Mouse (Mus musculus) midbrain, embryonic 15.5 days (tissue): ENCODE data around the gene N4bp2l2. TPM values are rescaled to one million over a fixed set of nuclear protein-coding genes. Genes with fewer than 3 reads are reported as not detected.

Experiments
- ATAC-seq: fragments of 200-750 bp; cut with Nextera tagmentation; replicated peaks from 2 replicates; pipeline ENCODE4 v1.8.0; 2017; ENCODE audit warnings: moderate TSS enrichment
- H3K27ac ChIP-seq: fragments of 300-500 bp; sonication (generic); 2 replicates; pipeline ENCODE4 v1.5.1; 2015; ENCODE audit warnings: mild to moderate bottlenecking, inconsistent platforms
- H3K27me3 ChIP-seq: fragments of 300-500 bp; sonication (generic); replicated peaks from 2 replicates; pipeline ENCODE4 v1.6.1; 2015; ENCODE audit warnings: inconsistent platforms
- H3K36me3 ChIP-seq: fragments of 300-500 bp; sonication (generic); replicated peaks from 2 replicates; pipeline ENCODE4 v1.6.1; 2015; ENCODE audit warnings: inconsistent platforms
- H3K4me1 ChIP-seq: fragments of 300-500 bp; sonication (generic); 2 replicates; pipeline ENCODE4 v1.6.1; 2015; ENCODE audit warnings: inconsistent platforms
- H3K4me2 ChIP-seq: fragments of 300-500 bp; sonication (generic); 2 replicates; pipeline ENCODE4 v1.6.1; 2015; ENCODE audit warnings: inconsistent platforms, mild to moderate bottlenecking, moderate library complexity
- H3K4me3 ChIP-seq: fragments of 300-500 bp; sonication (generic); 2 replicates; pipeline ENCODE4 v1.5.1; 2015; ENCODE audit warnings: mild to moderate bottlenecking, inconsistent platforms
- H3K9ac ChIP-seq: fragments of 300-500 bp; sonication (generic); 2 replicates; pipeline ENCODE4 v1.6.1; 2015; ENCODE audit warnings: mild to moderate bottlenecking, inconsistent platforms
- H3K9me3 ChIP-seq: fragments of 300-500 bp; sonication (generic); 2 replicates; pipeline ENCODE4 v1.6.1; 2016; ENCODE audit warnings: inconsistent platforms
- WGBS: fragments of 180-500 bp; shearing (Covaris S2); methylation state at CpG from one replicate; pipeline ENCODE4 v1.1.7; 2015; ENCODE audit warnings: mixed read lengths; 5-methylcytosine and 5-hydroxymethylcytosine counted together
- polyA plus RNA-seq: library from polyadenylated mRNA; unstranded; fragments of >200 nt; fragmentation: Nextera tagmentation; extraction: Ambion mirVana; gene quantifications from 2 replicates; pipeline ENCODE4 v1.2.1, GENCODE M21; 2015

N4bp2l2 gene
- polyA plus RNA-seq, 1 experiment from 2014 or later = 27.3 TPM

- H3K9ac ChIP-seq = no peak overlapping the region
- ATAC-seq = no peak
- H3K4me2 ChIP-seq = no peak overlapping the region
- H3K4me1 ChIP-seq = no peaks in the 10 kb centered on the region
- 95% methylated on average over 1 of the region's 1 CpGs for WGBS
- no peaks in the 10 kb centered on the region for H3K27me3 ChIP-seq
- H3K4me3 ChIP-seq = no peak overlapping the region
- H3K27ac ChIP-seq = no peak overlapping the region
- peaks cover 2% of the 10 kb centered on the region; the same call in 1 of the 2 replicates for H3K36me3 ChIP-seq
- no peaks in the 10 kb centered on the region for H3K9me3 ChIP-seq
Observed at GRCm38 (mm10) chr5:150629272-150629671, 36.7 kb downstream of the N4bp2l2 start.

- Histone ChIP-seq H3K36me3 (peaks cover 2% of the 10 kb centered on the region; the same call in 1 of the 2 replicates), H3K4me3 (no peak overlapping the region), H3K9me3 (no peaks in the 10 kb centered on the region), H3K9ac (no peak overlapping the region), H3K27ac (no peak overlapping the region), H3K4me1 (no peaks in the 10 kb centered on the region), H3K27me3 (no peaks in the 10 kb centered on the region), H3K4me2 (no peak overlapping the region)
- ATAC-seq = no peak
- WGBS = 90% methylated on average over 7 of the region's 7 CpGs
Observed at GRCm38 (mm10) chr5:150625528-150625927, 40.5 kb downstream of the N4bp2l2 start.

GRCm38 (mm10) chr5:150622792-150623191, 43.2 kb downstream of the N4bp2l2 start:
- Histone ChIP-seq H3K9me3 (no peaks in the 10 kb centered on the region), H3K27ac (no peak overlapping the region), H3K36me3 (peaks cover 2% of the 10 kb centered on the region; the same call in 1 of the 2 replicates), H3K9ac (no peak overlapping the region), H3K4me1 (no peaks in the 10 kb centered on the region), H3K4me2 (no peak overlapping the region), H3K4me3 (no peak overlapping the region), H3K27me3 (no peaks in the 10 kb centered on the region)
- no peak for ATAC-seq
- 38% methylated on average over 1 of the region's 1 CpGs for WGBS

GRCm38 (mm10) chr5:150621592-150621991, 44.4 kb downstream of the N4bp2l2 start:
- Histone ChIP-seq H3K9ac (no peak overlapping the region), H3K4me3 (no peak overlapping the region), H3K9me3 (no peaks in the 10 kb centered on the region), H3K4me2 (no peak overlapping the region), H3K4me1 (no peaks in the 10 kb centered on the region), H3K27me3 (no peaks in the 10 kb centered on the region), H3K36me3 (peaks cover 2% of the 10 kb centered on the region; the same call in 1 of the 2 replicates), H3K27ac (no peak overlapping the region)
- ATAC-seq = no peak
- whole genome bisulfite sequencing = 86% methylated on average over 3 of the region's 3 CpGs

GRCm38 (mm10) chr5:150620588-150621135, 45.3 kb downstream of the N4bp2l2 start:
- Histone ChIP-seq H3K27ac (no peak overlapping the region), H3K9me3 (no peaks in the 10 kb centered on the region), H3K27me3 (no peaks in the 10 kb centered on the region), H3K4me3 (no peak overlapping the region), H3K4me1 (no peaks in the 10 kb centered on the region), H3K36me3 (peaks cover 2% of the 10 kb centered on the region; the same call in 1 of the 2 replicates), H3K4me2 (no peak overlapping the region), H3K9ac (no peak overlapping the region)
- WGBS = 87% methylated on average over 7 of the region's 7 CpGs
- ATAC-seq = no peak

- Histone ChIP-seq H3K4me2 (no peak overlapping the region), H3K27me3 (no peaks in the 10 kb centered on the region), H3K4me1 (no peaks in the 10 kb centered on the region), H3K9ac (no peak overlapping the region), H3K27ac (no peak overlapping the region), H3K4me3 (no peak overlapping the region), H3K9me3 (no peaks in the 10 kb centered on the region), H3K36me3 (no peaks in the 10 kb centered on the region)
- ATAC-seq = no peak
- 86% methylated on average over 10 of the region's 10 CpGs for WGBS
Observed at GRCm38 (mm10) chr5:150618599-150619355, 47.2 kb downstream of the N4bp2l2 start.

GRCm38 (mm10) chr5:150616731-150617130, 49.3 kb downstream of the N4bp2l2 start:
- no peak for ATAC-seq

GRCm38 (mm10) chr5:150616216-150616615, 49.8 kb downstream of the N4bp2l2 start:
- WGBS = 91% methylated on average over 2 of the region's 2 CpGs
- Histone ChIP-seq H3K4me1 (no peaks in the 10 kb centered on the region), H3K27ac (no peak overlapping the region), H3K27me3 (no peaks in the 10 kb centered on the region), H3K9ac (no peak overlapping the region), H3K4me3 (no peak overlapping the region), H3K4me2 (no peak overlapping the region), H3K36me3 (no peaks in the 10 kb centered on the region), H3K9me3 (no peaks in the 10 kb centered on the region)
- ATAC-seq = no peak

More at GRCm38 (mm10) chr5:150616731-150617130, 49.3 kb downstream of the N4bp2l2 start:
- H3K27ac ChIP-seq = no peak overlapping the region
- WGBS = 71% methylated on average over 3 of the region's 3 CpGs
- H3K4me3 ChIP-seq = no peak overlapping the region
- no peaks in the 10 kb centered on the region for H3K4me1 ChIP-seq
- H3K36me3 ChIP-seq = no peaks in the 10 kb centered on the region
- H3K9ac ChIP-seq = no peak overlapping the region
- no peak overlapping the region for H3K4me2 ChIP-seq
- no peaks in the 10 kb centered on the region for H3K27me3 ChIP-seq
- H3K9me3 ChIP-seq = no peaks in the 10 kb centered on the region

GRCm38 (mm10) chr5:150614054-150614453, 51.9 kb downstream of the N4bp2l2 start:
- Histone ChIP-seq H3K9ac (no peak overlapping the region), H3K9me3 (no peaks in the 10 kb centered on the region), H3K4me3 (no peak overlapping the region), H3K4me2 (no peak overlapping the region), H3K36me3 (no peaks in the 10 kb centered on the region), H3K4me1 (no peaks in the 10 kb centered on the region), H3K27me3 (no peaks in the 10 kb centered on the region), H3K27ac (no peak overlapping the region)
- 94% methylated on average over 2 of the region's 2 CpGs for WGBS
- ATAC-seq = no peak

GRCm38 (mm10) chr5:150611697-150612096, 54.3 kb downstream of the N4bp2l2 start:
- H3K36me3 ChIP-seq = peaks cover 4% of the 10 kb centered on the region; the same call in 1 of the 2 replicates
- H3K9ac ChIP-seq = no peak overlapping the region
- H3K4me2 ChIP-seq = no peak overlapping the region
- 84% methylated on average over 12 of the region's 12 CpGs for WGBS
- no peak overlapping the region for H3K27ac ChIP-seq
- no peaks in the 10 kb centered on the region for H3K9me3 ChIP-seq
- no peaks in the 10 kb centered on the region for H3K4me1 ChIP-seq
- no peaks in the 10 kb centered on the region for H3K27me3 ChIP-seq
- no peak for ATAC-seq
- H3K4me3 ChIP-seq = no peak overlapping the region

- WGBS = 80% methylated on average over 1 of the region's 1 CpGs
- no peak for ATAC-seq
Observed at GRCm38 (mm10) chr5:150611136-150611535, 54.8 kb downstream of the N4bp2l2 start.

GRCm38 (mm10) chr5:150607631-150608030, 58.4 kb downstream of the N4bp2l2 start:
- Histone ChIP-seq H3K4me2 (no peak overlapping the region), H3K9ac (no peak overlapping the region), H3K27me3 (no peaks in the 10 kb centered on the region), H3K36me3 (peaks cover 12% of the 10 kb centered on the region; the same call in 1 of the 2 replicates), H3K27ac (no peak overlapping the region), H3K4me1 (no peaks in the 10 kb centered on the region), H3K4me3 (no peak overlapping the region), H3K9me3 (no peaks in the 10 kb centered on the region)
- WGBS = 94% methylated on average over 8 of the region's 8 CpGs
- ATAC-seq = no peak

More at GRCm38 (mm10) chr5:150611136-150611535, 54.8 kb downstream of the N4bp2l2 start:
- Histone ChIP-seq H3K4me3 (no peak overlapping the region), H3K9me3 (no peaks in the 10 kb centered on the region), H3K27me3 (no peaks in the 10 kb centered on the region), H3K4me1 (no peaks in the 10 kb centered on the region), H3K36me3 (peaks cover 10% of the 10 kb centered on the region; the same call in 1 of the 2 replicates), H3K4me2 (no peak overlapping the region), H3K27ac (no peak overlapping the region), H3K9ac (no peak overlapping the region)
